Mouse (Mus musculus) lung, postnatal 14 days (tissue): ENCODE measurements at regions not wholly inside any gene's neighbourhood (a gene's known extent, or its start where the extent isn't known, plus 50 kb on each side); places are given as distances from the start of the nearest gene placed in this dataset.

Source experiments
- DNase-seq: peaks from one replicate; pipeline ENCODE4 v3.0.0; 2021

DNA sequence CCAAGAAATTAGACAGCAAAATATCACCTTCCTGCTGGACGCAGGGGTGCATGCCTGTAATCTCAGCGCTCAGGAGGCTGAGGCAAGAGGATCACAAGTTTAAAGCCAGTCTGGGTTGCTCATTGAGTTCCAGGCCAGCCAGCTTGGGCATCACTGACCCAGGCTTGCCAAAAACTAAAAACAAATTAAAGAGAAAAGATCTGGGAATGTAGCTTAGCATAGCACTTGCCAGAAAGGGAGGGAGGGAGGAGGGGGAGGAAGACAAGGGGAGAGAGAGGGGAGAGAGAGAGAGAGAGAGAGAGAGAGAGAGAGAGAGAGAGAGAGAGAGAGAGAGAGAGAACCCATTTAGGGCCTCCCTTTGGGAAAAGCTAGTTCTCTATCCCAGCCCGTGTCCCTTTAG, 112.7 kb upstream of the Thy1 start:
- no peak for DNase-seq

DNA sequence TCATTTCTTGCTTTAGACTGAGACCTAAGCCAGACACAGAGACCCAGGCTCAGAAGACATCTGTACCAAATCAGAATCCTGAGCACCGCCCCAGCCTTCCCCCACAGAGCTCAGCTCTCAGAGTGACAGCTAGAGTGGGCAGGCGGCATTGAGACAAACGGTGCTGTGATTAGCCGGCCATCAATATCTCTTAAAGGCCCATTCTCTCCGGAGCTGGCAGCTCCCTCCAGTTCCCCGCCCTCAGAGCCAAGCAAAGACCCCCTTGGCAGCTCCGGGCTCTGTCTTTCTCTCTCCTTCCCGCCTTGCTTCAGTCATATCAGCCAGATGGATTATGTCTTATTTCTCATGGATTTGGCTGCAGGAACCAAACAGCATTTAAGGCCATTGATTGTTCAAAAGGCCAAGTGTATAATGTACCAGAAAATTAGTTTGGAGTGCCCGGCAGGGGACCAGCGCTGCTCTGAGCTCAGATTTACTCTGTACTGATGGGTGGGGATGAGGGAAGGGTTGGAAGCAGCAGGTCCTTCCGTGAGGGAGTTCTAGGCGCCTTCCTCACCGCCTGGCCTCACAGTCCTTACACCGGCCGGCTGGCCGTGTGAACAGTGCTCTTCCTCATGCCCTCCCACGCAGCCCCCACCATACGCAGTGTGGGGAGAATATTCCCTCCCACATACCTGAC, 109.0 kb upstream of the Thy1 start:
- DNase-seq, result no peak

DNA sequence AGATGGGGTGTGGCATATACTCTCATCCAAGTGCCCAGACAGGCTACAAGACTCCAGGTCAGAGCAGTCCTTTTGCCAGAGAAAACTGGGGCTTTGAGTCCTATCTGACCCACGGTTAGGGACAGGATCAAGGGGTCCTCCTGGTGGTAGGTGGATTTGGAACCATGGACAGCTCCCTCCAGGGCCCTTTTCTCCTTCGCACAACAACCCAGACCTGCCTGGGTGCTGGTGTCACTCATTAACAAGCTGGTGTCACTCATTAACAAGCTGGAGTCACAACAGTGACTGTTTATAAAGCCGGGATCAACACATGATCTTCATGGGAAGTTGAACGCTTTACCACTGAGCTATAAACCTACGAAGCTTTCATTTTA, 108.5 kb upstream of the Thy1 start:
- DNase-seq, result peak; percentile 22

DNA sequence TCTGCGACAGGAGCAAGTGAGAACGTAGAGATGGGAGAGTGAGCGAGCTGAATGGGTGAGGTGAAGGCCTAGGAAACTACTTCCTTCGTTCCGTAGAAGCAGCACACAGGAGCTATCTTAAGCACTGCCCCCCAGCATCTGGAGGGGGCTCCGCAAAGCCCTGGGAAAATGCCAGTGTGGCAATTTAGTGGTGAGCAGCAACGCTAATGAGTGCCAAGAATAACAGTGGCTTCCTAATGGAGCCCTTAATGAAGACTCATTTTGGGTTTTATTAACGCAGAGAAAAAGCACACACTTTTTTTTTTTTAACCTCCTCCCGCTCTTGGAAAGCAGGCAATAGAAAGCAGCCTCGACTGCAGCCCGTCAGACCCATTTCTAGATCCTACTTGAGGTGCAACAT, 103.8 kb upstream of the Thy1 start:
- no peak for DNase-seq

DNA sequence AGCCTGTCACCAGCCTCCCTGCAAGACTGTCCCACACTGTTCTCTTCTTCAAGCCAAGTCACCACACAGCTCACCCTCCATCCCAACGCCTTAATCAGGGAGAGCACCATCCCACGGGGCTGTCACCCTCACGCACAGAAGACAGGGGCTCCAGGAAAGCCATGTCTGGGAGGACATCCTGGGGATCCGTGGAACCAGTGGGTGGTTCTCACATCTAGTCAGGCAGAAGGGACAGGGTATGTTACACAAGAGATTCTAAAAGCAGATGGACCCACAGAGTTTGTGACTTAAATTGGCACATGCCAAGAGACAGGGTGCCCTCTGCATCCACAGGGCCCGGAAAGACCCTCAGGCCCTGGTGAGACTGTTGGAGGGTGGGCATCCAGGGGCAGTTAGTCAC, 101.0 kb upstream of the Thy1 start:
- no peak for DNase-seq

DNA sequence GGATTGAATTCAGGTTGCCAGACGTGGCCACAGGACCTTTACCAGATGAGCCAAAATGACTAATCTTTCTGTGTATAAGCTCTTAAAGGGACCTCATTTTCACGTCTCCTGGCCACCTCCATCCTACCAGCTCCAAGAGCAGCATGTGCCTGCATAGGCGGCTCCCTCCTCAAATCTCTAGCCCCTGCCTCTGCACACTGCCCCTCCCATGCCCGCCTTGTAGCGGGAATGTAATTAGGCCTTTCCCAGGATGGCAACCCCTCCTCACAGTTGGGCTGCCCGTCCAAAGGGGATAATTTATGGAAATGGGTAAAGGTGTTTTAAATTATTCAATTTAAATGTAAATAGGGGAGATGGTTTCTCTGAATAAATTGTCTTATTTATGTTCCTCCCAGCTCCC, 99.7 kb upstream of the Thy1 start:
- DNase-seq, result no peak

DNA sequence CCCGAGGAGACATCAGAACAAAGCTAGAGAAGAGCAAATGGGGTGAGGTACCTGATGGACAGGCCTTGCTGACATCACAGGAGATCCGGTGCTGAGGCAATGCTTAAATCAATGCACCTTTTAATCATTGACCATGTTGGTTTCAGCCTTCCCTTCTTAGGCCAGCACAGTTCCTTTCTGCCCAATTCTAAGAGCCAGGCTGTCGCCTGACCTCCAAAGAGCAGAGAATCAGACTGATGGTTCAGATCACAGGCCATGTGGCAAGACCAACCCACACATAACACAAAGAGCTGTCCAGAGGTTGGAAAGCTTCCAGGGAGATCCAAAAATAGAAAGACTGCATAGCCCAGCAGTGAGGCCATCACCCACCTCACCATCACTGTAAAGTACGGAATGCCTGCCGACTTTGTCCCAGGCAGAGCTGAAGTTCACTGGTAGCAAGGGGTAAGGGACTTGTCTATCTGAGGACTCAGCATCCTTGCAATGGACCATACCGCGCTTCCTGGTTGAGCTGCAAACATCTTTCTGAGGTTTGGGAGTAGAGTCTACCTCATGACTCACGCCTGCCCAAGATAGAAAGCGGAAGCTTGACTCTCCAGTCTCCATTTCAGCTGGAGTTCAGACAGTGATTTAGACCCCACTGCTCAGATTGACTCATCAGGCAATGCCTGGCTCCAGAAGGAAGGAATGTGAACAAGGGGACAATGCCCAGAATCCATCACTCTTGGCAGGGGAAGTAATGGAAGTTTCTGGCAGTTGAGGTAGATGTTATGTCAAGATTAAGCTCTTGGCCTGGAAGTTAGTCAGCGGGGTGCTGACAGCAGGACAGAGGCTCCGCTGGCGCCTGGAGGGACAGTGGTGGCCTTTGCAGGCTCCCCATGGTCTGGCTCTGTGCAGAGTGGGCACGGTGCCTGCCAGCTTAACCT, 98.1 kb upstream of the Thy1 start:
- no peak for DNase-seq

DNA sequence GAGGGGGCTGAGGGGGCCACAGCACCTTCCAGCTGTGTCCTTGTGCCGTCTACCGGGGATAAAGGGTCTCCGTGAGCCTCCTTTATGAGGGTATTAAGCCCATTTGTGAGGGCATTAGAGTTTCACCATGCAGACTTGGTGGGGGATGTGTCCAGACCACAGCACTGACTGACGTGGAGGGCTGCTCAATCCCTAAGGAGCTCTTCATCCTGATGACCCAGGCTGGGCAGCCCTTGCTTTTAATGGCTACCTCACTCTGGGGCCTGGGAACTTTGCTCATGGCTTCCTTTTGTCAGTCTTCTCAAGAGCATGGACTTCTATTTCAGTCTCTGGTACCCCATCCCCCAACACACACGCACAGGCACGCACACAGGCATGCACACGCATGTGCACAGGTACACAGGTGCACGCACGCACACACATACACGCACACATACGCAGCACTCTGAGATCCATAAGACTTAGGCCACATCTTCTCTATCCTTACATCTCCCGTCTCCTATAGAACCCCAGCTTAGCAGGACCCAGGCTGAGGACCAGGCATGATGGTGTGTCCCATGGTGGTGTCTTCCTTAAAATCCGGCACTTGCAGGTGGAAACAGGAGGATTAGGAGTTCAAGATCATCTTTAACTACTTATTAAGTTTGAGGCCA, 97.1 kb upstream of the Thy1 start:
- no peak for DNase-seq

DNA sequence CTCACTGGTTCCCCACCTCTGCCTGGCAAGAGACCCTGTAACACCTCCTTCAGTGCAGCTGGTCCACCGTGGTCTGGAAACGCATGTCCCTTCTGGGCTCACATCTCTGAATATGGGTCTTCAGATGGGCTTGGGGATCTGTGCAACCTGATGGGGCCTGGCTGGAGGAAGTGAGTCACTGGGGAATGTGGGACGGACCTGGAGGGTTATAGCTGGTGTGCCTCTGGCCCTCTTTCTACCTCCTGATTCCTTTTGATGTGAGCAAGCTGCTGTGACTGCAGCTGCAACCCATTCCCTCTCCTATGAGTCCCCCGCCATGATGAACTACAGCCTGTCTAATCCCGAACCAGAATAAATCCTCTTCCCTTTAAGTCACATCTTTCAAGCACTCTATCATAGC, 96.1 kb upstream of the Thy1 start:
- DNase-seq, result no peak

DNA sequence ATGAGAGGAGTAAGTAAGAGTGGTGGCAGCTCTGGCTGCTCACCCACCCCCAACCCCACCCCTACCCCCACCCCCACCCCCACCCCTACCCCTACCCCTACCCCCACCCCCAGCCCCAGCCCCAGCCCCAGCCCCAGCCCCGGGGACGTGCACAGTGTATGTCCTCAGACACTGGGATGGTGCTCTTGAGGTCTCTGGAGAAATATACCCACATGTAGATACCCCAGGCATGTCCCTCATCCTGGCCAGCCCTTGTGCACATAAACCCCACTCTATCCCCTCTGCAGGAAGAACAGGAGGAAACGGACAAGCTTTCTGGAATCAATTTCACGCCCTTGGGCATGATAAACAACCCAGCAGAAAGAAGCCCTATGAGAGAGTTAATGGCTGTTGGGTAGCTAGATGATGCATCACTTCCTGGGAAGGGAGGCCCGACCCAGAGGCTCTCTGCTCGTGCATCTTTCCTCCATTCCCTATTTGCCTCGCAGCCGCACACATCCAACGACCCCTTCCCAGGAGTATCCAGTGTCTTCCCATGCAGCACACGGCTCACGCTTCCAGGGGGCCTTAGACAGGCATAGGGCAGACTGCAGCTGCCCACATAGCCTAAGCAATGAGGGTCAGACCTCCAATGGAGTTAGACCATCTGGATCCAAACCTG, 95.6 kb upstream of the Thy1 start:
- no peak for DNase-seq

DNA sequence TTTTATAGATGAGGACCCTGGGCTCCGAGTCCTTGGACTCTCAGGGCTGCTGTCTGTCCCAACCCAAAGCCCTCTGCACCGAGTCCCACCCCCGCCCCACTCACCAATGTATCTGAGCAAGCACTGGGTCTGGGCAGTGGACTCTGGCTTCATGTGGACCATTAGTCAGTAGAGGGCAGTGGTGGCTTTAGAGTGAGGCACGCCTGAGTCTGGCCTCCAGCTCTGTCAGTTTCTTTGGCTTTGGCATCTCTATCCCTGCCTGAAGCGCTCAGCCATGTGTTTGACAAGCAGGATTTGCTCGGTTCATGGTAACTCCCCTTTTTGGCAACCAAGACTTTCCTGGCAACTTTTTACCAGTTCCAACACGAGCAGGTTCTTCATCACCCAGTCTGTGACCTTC, 90.1 kb upstream of the Thy1 start:
- DNase-seq, result no peak

DNA sequence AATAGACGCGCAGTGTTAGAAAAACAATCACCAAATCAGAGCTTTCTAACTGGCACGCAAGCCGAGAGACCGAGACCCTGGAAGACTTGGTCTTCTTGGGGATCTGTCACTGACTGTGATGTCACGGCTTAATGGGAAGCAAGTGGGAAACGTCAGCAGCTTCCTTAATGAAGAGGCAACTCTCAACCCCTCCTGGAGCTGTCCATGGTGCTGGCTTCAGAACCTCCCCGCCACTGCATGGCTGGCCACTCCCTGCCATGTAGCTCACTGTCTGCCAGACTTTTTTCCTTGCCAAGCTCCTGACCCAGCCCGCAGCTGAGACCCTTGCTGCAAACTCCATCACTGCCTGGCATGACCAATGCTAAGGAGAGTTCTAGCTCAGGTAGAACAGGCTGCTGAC, 83.6 kb upstream of the Thy1 start:
- DNase-seq, result peak; percentile 66

DNA sequence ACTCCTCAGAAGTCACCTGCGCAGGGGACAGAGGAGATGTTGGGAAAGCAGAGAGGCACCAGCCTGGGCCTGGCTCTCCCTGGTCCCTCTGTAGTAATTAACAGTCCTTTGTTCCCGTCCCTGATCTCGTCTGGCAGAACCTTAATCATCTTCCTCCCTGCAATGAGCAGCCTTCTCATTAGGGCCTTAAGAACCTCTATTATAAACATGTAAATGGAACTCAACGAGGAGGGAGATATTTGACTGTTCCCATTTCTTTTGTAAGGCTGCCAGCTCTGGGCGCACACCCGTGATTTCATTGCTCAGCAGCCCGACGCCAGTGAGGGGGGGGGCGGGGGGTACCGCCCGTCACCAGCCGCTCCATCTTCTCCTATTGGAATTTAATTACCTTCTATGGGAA, 81.8 kb upstream of the Thy1 start:
- no peak for DNase-seq

DNA sequence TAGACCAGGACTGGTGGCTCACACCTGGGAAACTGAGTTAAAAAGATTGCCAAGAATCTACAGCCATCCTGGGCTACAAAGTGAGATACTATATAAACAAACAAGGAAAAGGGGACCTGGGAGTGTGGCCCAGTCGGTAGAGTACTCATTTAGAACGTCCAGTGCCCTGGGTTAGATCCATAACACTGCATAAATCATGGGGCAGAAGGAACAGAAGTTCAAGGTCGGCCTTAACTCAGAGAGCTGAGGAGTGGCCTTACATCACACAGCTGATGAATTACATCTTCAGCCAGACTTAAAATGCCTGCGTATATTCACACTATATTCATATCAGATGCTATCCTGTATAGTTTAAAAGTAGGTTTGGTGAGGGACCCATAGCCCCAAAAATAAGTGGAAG, 78.0 kb upstream of the Thy1 start:
- no peak for DNase-seq

DNA sequence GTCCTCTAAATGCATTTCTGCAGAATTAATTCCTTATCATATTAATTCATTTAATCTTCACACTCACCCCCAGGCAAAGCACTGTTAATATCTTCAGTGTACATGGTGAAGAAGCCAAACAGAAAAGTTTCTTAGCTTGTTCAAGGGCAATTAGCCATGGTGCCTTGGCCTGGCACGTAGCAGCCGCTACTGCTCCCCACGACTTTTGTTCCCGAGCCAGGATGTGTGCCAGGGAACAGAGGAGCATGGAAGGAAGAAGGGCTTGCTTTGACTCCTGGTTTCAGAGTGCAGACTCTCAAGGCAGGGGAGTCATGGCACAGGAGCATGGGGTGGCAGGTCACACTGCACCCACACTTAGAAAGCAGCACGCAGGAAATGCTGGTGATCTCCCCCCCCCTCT, 77.4 kb upstream of the Thy1 start:
- DNase-seq, result no peak

DNA sequence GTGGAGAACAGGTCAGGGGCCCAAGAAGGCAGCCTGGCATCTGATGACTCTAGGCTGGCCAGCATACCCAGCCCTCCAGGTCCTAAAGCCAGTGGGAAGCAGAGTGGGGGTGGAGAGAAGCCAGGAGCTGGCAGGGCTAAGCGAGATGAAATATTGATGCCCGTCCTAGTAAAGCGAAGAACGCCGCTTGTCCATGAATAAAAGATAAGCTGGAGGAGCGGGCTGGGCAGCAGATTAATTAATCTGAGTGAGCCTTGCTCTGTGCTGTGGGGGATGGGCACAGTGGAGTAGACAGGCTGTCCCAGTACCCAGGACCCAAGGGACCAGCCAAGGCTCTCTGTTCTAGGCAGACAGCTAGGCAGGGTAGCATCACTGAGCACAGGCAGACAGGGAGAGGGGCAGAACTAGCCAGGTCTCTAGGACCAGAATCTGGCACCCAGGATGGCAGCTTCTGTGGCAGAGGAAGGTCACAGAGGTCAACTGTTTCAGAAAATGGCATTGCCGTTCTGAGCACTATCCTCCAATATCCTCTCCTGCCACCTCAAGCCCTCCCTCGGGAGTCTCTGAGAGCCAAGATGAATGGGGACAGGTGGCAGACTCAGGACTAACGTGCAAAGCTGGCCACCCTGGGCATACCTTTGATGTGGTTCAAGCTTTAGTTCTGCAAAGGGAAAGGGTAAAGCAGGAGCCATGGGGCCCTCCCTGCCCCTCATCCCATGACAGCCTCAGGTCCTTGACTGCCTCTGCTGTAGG, 73.0 kb upstream of the Thy1 start:
- no peak for DNase-seq

DNA sequence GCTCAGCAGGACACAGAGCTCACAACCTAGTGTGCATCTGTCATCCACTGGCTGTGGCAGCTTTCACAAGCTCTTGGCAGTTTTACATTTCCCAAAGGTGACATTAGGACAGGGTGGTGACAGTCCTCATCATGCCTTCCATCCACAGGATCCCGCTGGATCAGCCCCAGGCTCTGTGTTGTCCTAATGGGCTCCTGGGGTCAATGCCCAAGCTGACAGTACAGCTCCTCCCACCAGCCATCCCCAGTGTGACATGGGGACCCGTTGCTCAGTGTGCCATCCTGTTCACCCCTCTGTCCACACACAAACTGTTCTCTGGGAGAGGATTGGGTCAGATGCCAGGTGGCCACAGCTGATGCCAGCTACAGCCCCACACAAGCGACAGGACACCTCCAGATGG, 72.3 kb upstream of the Thy1 start:
- DNase-seq, result no peak

DNA sequence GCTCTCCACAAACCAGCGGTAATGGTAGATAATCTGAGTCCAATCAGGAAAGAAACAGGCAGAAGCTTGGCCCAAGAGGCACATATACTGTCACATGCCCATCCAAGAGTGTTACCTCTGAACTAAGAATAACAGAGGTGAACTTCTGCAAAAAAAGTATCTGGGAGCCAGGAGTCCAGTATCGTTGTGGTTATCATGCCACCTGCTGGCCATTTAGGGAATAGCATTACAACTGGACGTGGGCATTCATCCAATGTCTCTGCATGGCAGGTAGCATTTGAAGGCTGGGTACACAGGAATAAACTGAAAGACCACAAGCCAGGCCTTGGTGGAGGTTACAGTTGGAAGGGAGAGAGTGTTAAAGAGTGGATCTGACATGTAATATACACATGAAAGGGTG, 70.9 kb upstream of the Thy1 start:
- peak; percentile 71 for DNase-seq

DNA sequence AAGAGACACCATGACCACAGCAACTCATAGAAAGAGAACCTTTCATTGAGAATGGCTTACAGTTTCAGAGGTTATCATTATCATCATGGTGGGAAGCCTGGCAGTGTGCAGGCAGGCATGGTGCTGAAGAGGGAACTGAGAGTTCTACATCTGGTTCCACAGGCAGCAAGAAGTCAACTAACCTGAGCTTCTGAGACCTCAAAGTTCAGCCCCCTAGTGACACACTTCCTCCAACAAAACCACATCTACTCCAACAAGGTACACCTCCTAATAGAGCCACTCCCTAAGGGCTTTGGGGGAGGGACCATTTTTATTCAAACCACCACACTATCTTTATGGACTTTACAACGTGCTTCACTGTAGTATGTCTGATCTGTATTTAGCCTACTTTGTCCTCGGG, 67.8 kb upstream of the Thy1 start:
- DNase-seq, result no peak

DNA sequence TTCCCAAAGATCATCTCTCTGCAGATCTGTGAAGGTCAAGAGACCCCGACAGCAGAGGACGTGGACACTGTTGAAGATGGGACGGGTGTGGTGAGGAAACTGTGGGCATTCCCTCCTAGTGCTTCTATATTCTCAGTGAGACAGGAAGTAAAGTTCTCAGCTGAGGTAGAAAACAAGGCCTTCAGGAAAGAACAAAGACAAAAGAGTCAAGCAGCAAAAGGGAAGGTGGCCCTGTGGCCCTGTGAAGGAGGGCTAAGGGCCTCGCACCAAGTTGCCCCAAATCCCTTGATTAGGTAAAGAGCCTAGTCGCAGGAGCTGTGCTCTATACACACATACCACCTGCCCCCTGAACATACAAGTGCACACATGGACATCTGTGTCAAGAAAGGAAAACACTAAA, 66.8 kb upstream of the Thy1 start:
- no peak for DNase-seq

DNA sequence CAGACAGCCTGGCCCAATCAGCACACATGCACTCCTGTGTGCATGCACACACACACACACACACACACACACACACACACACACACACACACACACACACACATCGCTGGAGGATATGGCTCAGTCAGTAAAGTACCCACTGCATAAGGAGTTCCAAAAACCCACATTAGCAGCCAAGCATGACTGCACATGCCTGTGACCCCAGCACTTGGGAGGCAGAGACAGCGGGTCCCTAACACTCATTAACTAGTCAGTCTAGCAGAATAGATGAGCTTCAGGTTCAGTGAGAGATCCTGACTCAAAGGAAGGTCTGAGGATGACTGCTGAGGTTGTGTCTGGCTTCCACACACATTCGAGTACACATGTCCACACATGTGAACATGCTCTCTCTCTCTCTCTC, 65.4 kb upstream of the Thy1 start:
- DNase-seq, result no peak

DNA sequence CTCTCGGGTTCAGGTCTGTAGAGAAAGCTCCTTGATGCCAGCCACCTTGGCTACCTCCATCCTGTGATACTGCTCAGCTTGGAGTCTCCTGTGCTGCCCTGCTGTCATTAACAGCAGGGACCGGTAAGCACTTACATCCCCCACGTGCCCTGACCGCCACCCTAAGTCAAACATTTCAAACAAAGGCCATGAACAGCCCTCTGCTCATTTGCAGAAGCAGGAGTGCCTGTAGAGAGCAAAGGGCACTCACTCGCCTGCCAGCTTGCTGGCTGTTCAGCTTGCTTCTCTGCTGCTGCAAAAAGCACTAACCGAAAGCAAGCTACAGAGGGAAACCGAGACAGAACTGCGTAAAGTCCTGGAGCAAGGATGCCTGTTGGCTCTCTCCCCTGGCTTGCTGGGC, 61.8 kb upstream of the Thy1 start:
- DNase-seq, result no peak

DNA sequence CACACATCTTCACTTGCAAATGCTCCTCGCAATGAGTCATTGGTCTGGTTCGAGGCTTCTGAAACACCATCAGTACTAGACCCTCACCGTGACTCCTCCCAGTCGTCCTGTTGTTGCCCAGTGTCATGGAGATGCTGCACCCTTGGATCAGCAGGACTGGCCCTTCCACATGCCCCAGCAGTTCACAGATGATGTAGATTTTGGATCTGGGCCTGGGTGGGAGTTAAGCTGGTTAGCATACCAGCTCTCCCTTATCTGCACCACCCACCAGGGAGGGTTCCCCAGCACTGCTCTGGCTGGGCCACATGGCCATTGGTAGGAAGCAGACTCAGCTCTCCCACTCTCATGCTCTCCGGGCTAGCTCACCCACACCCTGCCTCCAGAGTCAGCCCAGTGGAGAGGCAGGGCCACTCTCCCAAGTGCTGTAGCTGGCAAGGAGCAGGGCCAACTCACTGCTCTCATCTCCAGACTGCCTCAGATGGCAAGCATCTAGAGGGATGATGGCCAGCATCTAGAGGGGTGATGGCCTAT, 60.8 kb upstream of the Thy1 start:
- DNase-seq, result no peak
